32 mouse cellular contexts compared by ENCODE assay signal in the genomic region with DNA sequence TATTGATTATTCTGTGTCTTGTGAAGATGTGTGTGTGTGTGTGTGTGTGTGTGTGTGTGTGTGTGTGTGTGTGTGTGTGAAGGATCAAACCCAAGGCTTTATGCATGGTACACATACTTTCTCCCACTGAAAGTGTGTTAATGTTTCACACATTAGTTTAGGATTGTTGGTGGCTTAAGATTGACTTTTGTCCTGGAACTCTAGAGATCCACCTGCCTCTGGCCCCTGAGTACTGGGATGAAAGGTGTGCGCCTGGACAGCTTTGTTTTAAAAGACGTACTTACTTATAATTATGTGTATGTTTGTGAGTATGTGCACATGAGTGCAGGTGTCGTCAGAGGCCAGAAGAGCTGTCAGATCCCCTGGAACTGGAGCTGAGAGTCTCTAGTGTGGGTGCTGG.
"Had no signal": no experiment of that assay in that cellular context is flagged by ENCODE, and none has a peak within 500 bp of the region (broad histone marks: within the 10 kb centered on the region; RNA-seq: fewer than 3 reads in every experiment).

No protein-coding gene starts in this region.

- ATAC-seq: hindbrain, embryonic 16.5 days; hindbrain, postnatal 0 days; inflammation-experienced regulatory T-cells, adult 6 months; intestine, embryonic 15.5 days; intestine, embryonic 16.5 days; intestine, postnatal 0 days had no signal

- H3K27ac ChIP-seq: heart, adult 2 months; heart, embryonic 10.5 days; heart, embryonic 13.5 days; heart, embryonic 15.5 days; hindbrain, embryonic 10.5 days; hindbrain, embryonic 12.5 days; hindbrain, embryonic 13.5 days; hindbrain, embryonic 14.5 days; hindbrain, embryonic 15.5 days; hindbrain, postnatal 0 days; intestine, embryonic 15.5 days; kidney, embryonic 15.5 days; kidney, postnatal 0 days; layer of hippocampus, adult 2 months; left cerebral cortex, adult 2 months had no signal

- H3K36me3 ChIP-seq: heart, embryonic 10.5 days; heart, embryonic 12.5 days; heart, embryonic 13.5 days; heart, embryonic 15.5 days; hindbrain, embryonic 10.5 days; hindbrain, embryonic 12.5 days; hindbrain, embryonic 13.5 days; hindbrain, embryonic 15.5 days; intestine, embryonic 15.5 days; kidney, embryonic 15.5 days had no signal

- H3K4me1 ChIP-seq: hindbrain, embryonic 10.5 days; hindbrain, embryonic 12.5 days; hindbrain, embryonic 15.5 days; intestine, embryonic 15.5 days had no signal

- H3K4me3 ChIP-seq: heart, adult 2 months; heart, embryonic 10.5 days; heart, embryonic 12.5 days; heart, embryonic 13.5 days; heart, embryonic 15.5 days; hindbrain, embryonic 10.5 days; hindbrain, embryonic 12.5 days; hindbrain, embryonic 13.5 days; hindbrain, embryonic 15.5 days; intestine, embryonic 15.5 days; kidney, embryonic 15.5 days; layer of hippocampus, adult 2 months; left cerebral cortex, adult 2 months had no signal

- H3K9me3 ChIP-seq: heart, embryonic 10.5 days; heart, embryonic 12.5 days; heart, embryonic 13.5 days; heart, embryonic 15.5 days; hindbrain, embryonic 10.5 days; hindbrain, embryonic 12.5 days; hindbrain, embryonic 13.5 days; hindbrain, embryonic 15.5 days; intestine, embryonic 15.5 days; kidney, embryonic 15.5 days had no signal

- H3K4me2 ChIP-seq: heart, embryonic 11.5 days; heart, embryonic 12.5 days; heart, embryonic 13.5 days; heart, embryonic 15.5 days; hindbrain, embryonic 12.5 days; hindbrain, embryonic 13.5 days; hindbrain, embryonic 14.5 days; hindbrain, embryonic 15.5 days; intestine, embryonic 15.5 days; kidney, embryonic 15.5 days had no signal

- H3K27me3 ChIP-seq: heart, embryonic 12.5 days; heart, embryonic 13.5 days; heart, embryonic 15.5 days; hindbrain, embryonic 12.5 days; hindbrain, embryonic 13.5 days; hindbrain, embryonic 15.5 days; intestine, embryonic 15.5 days; kidney, embryonic 15.5 days had no signal

- DNase-seq: heart, adult 2 months; heart, postnatal 10 days; heart, postnatal 14 days; heart, postnatal 36 days; heart, postnatal 4 days; kidney, adult 11 months; kidney, adult 18-20 months; kidney, postnatal 10 days; kidney, postnatal 36 days; kidney, postnatal 4 days; layer of hippocampus, adult 9-11 months; layer of hippocampus, postnatal 36 days had no signal

- H3K9ac ChIP-seq: heart, embryonic 12.5 days; heart, embryonic 13.5 days; heart, embryonic 15.5 days; hindbrain, embryonic 12.5 days; hindbrain, embryonic 13.5 days; hindbrain, embryonic 14.5 days; hindbrain, embryonic 15.5 days; intestine, embryonic 15.5 days; kidney, embryonic 15.5 days had no signal
